Mouse (Mus musculus) hematopoietic stem cell, adult 5-6 weeks (primary cell): Measurements from ENCODE around the gene Kcnj14. TPM values are rescaled to one million over a fixed set of nuclear protein-coding genes. Genes with fewer than 3 reads are reported as not detected.

Source experiments
- ATAC-seq, 2 experiments: fragments of 125-278 bp in 1 of 2; replicated peaks in 1 of 2; 2 replicates each; pipeline ENCODE4 v1.8.0; 2016 to 2017; ENCODE audit warnings: inconsistent platforms in 2 of 2, mild to moderate bottlenecking in 2 of 2, moderate number of reproducible peaks in 2 of 2, low read depth in 1 of 2, moderate TSS enrichment in 1 of 2; ENCODE audit not compliant: low FRiP score in 2 of 2, poor library complexity in 2 of 2, severe bottlenecking in 2 of 2, insufficient read depth in 1 of 2, low TSS enrichment in 1 of 2
- total RNA-seq: library from RNA; stranded (forward); fragments of 172-1452, 232-1000 nt; gene quantifications from 2 replicates; pipeline ENCODE4 v1.2.3, GENCODE M21; 2017

Kcnj14 gene
- 0.63 TPM in 1 of 2 replicates, not detected in the other for total RNA-seq

DNA sequence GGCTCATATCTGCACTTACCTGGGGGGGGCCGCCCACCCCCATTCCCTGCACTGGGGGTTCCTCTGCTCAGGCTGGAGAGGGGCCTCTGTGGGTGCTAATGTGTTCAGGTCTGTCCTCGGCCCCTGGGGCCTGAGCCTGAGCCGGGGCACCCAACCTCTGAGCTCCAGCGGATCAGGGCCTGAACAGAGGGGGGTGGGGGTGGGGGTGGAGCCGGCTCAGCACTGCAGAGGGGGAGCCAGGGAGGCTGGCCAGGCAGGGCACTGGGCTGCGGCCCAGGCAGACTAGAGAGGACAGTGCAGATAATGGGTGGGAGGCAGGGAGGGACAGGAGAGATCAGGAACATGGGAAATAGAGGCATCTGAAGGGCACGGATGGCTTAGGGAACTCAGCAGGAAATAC is at the start of gene Kcnj14:
TSS of gene Kcnj14 (minus strand) at position 185 of the 400 bp plus-strand sequence.
- ATAC-seq = no peak

DNA sequence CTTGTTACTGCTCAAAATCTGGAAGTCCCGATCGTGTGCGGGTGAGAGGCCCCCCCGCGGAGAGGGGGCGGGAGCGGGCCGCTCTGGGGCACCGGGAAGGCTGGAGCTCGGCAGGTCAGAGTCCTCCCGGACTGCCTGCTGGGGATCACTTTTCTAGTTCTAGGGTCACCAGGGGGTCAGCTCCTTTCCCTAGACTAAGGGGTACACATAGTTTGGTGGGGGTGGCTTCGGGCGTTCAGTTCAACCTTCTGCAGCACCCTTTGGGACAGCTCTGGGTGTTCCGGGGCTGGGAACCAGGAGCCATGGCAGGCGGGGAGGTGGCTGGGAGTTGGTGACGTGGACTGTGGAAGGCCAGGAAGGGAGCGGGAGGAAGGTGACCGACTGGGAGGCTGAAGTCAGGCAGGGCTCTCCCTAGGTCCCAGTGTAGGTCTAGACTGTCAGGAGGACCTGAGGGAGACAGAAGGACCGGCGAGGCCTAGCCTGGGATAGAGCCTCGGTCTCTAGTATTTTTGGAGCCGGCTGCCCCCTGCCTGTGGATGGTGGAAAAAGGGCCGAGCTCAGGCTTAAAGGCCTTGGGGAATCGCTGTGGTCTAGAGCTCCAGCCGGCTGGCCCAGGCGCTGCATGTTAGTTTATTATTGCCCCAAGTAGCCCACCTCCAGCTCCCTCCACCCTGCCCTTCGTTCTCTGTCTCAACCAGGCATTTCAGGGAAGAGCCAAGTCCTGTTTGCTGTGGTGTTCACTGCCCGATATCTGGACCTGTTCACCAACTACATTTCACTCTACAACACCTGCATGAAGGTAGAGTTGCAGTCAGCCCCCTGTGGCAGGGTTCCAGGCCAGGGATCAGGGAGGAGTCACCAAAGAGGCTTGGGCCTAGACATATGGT is 48.7 kb upstream of the Kcnj14 start:
- ATAC-seq = peak; percentile 42 to 49; a peak in 2 of 4 replicates

DNA sequence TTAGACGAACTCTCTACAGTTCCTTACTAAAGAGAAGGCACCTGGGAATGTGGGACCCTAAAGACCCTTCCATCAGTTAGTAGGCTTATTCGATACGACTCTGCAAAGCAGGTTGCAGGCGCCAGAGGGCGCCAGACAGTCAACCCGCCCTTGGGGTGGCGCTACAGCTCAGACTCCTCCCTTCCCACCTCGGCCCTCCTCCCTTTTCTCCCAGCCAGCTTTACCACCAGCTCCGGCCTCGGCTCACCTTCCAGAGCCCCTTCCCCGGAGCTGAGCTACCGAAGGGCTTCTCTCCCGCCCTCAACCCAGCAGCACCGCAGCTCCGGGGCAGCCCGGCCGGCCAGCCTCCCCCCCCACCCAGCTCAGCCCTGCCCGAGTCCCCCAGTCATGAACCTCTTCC is 48.0 kb upstream of the Kcnj14 start, which contains the start of gene Kdelr1:
TSS of gene Kdelr1 (plus strand) at position 149 of the 400 bp plus-strand sequence.
- peak; percentile 83 to 84 for ATAC-seq

GRCm38 (mm10) chr7:45870282-45871058 is 45.9 kb upstream of the Kcnj14 start:
- no peak for ATAC-seq

- no peak for ATAC-seq
Measured at GRCm38 (mm10) chr7:45869787-45870186, 45.2 kb upstream of the Kcnj14 start.

DNA sequence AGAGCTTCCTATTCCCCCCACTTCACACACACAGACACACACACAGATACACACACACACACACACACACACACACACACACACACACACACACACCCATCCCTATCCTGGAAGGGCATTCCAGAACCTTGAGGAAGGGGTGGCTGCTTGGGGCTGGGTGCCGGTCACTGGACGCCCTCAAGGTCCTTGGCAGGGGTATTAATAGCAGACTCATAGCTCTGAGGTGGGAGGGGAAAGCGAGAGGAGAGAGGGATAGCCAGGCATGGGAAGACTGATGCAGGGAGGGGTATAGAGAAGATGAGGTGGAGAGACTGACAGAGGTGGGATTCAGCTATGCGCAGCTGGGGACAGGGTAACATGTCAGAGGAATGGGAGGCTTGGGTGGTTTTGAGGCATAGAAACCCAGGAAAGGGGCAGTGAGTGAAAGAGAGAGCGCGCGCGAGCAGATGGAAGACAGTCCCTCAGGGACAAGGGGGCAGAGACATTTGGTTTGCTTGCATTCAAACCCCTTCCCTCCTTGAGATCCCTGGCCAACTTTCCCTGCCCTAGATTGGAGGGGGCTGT is 44.6 kb upstream of the Kcnj14 start:
- no peak for ATAC-seq

DNA sequence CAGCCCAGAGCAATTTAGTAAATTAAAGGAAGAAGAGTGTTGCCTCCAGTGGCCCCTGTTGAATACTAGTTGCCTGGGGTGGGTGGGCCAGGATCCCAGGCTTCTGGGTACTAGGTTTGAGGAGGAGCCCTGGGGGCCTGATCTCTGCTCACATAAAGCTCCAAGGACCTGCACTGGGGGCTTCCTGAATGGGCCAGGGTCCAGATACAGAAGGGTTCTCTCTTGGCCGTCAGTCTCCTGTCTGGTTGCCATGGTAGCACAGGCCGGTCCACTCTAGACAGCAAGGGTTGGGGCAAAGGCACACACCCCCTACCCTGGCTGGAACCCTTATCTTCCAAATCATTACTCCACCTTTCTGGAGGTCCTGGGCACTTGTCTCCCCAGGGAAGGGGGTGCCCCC is 43.3 kb upstream of the Kcnj14 start:
- no peak for ATAC-seq

DNA sequence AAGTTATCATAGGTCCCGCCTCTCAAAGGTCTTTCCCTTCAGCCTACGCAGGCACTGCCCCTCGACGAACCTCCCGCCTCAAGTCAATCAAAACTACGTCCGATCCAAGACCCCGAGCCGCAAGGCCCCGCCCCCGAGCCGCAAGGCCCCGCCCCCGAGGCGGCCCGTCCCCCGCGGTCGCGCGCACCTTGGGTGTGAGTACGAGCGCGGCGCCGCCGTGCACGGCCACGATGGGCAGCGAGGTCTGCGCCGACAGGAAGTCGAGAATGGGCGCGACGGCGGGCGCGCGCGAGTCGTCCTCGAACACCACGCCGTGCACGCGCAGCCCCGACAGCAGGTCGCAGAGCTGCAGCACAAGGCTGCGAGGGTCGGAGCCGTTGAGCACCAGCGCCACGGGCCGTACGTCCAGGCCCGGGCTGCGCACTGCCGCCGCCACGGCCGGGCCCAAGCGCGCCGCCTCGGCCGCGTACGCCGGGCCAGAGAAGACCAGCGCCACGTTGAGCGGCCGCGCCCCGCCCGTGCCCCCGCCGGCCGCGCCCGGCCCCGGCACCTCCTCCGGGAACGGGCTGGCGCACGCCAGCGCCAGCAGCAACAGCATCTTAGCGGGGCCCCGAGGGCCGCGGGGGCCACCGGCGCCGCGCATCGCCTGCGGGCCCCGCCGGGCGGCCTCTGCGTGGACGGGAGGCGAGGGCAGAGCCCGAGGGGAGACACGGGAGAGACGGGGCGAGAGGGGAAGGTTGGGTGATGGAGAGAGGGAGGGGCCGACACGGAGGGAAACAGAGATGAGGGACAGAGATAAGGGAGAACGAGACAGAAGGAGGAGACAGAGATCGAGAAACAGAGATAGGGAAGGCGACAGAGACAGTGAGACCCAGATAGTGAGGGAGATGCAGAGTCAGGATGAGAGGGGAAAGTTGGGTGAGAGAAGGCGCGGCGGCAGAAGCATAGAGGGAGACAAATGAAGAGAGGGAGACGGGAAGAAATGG is 41.6 kb upstream of the Kcnj14 start:
- ATAC-seq = peak; percentile 34 to 63

DNA sequence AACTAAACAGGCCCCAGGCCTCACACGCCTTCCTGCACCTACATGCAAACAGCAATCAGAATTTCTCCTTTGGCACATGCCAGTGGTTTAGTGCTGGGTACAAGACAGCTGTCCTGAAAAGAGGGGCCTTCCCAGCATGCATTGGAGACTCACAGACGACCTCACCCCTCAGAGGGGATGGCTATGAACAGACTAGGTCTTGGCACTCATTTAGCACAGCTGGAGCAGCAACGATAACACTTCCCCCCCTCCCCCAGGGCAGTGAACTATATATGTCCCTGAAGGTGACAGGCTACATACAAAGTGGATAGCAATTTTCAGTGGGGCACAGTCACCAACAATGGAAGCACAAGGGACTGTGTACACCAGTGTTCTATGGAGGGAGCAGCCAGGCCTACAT is 39.9 kb upstream of the Kcnj14 start:
- no peak for ATAC-seq

DNA sequence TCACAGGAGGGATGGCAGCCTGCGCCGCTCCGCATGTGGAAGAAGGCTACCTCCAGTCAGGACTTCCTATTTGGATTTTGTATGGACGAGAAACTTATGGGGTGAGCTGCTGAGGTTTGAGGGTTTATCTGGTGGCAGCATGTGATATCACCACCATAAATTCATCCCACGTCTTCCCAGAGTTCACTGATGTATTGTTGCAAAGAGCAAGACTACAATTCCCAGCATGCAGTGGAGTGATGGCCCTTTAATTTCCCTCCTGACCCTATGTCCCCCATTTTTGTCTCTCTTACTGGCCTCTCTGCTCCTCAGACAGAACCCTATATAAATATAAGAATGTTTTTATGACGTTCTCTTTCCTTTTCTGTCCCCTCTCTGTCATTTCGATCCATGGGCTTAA is 38.2 kb upstream of the Kcnj14 start:
- no peak for ATAC-seq

GRCm38 (mm10) chr7:45859008-45859407 is 34.4 kb upstream of the Kcnj14 start:
- no peak for ATAC-seq

DNA sequence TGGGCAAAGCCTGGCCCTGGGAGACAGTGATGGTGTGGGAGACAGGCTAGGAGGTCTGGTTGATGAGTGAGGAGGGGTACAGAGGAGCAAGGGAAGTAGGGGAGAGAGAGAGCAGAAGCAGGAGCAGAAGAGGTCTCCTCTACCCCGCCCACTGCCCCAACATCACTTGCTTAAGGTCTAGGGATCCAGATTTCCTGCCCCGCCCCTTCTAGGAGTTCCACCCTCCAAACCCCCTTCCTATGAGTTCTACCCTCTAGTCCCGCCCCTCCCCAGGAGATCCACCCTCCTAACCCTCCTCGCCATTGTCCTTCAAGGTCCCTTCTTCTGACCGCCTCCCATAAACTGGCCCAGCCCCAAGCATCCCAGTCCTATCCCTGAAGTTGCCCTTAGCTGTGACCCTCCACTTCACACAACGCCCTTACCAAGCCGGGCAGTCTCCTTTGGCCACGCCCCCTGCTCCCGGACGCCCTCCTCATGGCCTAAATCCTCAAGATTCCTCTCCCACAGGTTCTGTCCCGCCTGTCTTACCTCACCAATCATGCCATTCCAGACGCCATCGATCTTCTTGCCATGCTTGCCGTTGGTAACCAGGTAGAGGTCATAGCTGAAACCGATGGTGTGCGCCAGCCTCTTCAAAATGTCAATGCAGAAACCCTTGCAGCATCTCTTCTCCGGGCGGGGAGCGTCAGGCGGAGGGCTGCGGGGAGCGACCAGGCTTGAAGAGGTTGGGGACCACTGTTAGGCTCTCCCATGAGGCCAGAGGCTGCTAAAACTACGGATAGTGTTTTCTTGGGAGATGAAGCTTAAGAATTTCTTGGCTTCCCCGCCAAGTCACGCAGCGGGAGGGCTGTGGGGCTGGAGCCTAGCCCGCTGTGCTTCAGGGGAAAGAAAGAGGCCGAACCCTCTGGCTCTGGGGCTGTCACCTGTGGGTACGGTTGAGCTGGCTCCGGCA is 32.6 kb upstream of the Kcnj14 start:
- ATAC-seq = peak; percentile 52 to 57; a peak in 3 of 4 replicates

- ATAC-seq = no peak
Measured at GRCm38 (mm10) chr7:45853089-45853488, 28.5 kb upstream of the Kcnj14 start.

- no peak for ATAC-seq
Measured at GRCm38 (mm10) chr7:45850661-45851060, 26.1 kb upstream of the Kcnj14 start.

DNA sequence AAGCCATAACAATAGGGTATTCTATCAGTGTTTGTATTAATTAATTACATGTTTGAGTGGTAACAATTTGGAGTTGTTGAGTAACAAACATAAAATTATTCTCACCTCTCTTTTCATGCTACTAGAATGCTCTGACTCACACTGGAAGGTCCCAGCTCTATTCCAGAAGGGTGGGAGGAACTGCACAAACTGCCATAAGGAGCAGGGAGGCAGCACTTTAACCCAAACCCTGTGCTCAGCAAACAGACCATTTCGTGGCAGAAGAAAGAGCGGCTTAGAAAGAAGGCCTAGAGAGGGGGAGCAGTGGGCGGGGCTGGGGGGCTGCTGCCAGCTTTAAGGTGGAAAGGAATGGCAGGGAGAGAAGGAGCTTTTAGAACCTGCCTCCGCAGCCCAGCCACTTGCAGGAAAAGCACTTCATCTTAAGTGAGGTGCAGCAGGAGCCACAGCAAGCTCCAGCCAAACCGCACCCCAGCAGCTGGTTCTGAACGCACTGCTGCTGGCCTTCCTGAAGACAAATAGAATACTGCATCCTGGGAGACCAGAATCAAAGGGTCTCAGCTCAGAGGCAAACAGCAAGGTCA is 24.0 kb upstream of the Kcnj14 start:
- ATAC-seq = no peak
